Comparison of ENCODE assay signal across 7 mouse cellular contexts in the genomic region with DNA sequence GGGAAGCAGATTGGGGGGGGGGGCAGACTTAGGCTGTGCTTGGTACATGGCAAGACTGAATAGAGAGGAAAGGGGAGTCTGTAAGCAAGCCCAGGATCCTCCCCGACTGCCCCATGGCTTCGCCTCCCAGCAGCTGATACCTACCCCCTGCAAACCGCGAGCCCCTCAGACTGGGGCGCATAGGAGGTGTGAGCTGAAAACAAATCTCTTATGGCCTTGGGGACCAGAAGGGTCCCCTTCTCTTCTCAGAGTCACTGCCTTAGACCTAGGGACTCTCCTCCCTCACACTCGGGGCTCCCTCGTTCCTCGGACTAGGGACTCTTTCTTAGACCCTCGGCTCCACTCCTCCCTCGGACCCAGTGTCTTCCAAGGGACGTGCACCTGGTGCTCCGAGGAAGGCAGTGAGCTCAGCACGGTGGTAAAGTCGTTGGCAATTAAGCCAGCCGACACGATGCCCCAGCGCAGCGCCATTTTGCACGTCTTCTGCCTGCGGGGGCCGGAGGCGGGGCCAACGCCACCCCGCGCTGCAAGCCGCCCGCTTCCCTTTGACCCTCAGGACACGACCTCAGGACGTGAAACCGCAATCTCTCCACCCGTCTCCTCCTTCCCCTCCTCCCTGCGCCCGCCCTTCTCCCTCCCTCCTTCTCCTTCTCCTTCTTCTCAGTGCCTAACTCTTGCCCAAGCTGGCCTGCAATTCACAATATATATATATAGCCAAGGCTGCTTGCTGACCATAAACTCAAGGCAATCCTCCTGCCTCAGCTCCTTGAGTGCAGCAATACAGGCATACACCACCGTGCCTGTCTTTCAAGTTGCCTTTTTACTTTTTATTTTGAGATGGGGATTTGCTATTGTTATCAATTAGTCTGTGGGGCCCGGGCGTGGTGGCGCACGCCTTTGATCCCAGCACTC. TPM values are rescaled to one million over a fixed set of nuclear protein-coding genes. Genes with fewer than 3 reads are reported as not detected.
DNase-seq lines count a peak whose midpoint lies in the region; ATAC-seq lines count a peak whose summit lies in the region.

Gene Dhdh (minus strand): TSS at position 513 of the 912 bp plus-strand sequence.

- intact Hi-C loops in gastrocnemius, postnatal 36 days (cut with DNase I), result no loop called here

- H3K9ac ChIP-seq in midbrain, embryonic 15.5 days, result peak within 1 kb of the TSS; percentile 22

- H3K27ac ChIP-seq in midbrain, embryonic 15.5 days, result peak within 1 kb of the TSS; percentile 81

- H3K9me3 ChIP-seq in midbrain, embryonic 15.5 days, result no peaks in the 10 kb centered on the region

- peaks cover 5% of the 10 kb centered on the region; the same call in 1 of the 2 replicates for H3K36me3 ChIP-seq in midbrain, embryonic 15.5 days (replicated peaks)

- ATAC-seq in inflammation-experienced regulatory T-cells, adult 6 months, result peak; percentile 46
- ATAC-seq in midbrain, embryonic 15.5 days (replicated peaks), result peak; percentile 68

- 7% methylated on average over 37 of the region's 38 CpGs for WGBS in midbrain, embryonic 15.5 days

- H3K27me3 ChIP-seq in midbrain, embryonic 15.5 days (replicated peaks), result no peaks in the 10 kb centered on the region

- peak within 1 kb of the TSS; percentile 56 for H3K4me2 ChIP-seq in midbrain, embryonic 15.5 days

- H3K4me1 ChIP-seq in midbrain, embryonic 15.5 days, result peaks cover 17% of the 10 kb centered on the region; the same call in 1 of the 2 replicates

- peak within 1 kb of the TSS; percentile 32 for H3K4me3 ChIP-seq in midbrain, embryonic 15.5 days

- peak; percentile 90 for DNase-seq in adrenal gland, adult 2 months
- peak; percentile 64 to 68 for DNase-seq in cerebellum, postnatal 36 days
- DNase-seq in gastrocnemius, postnatal 36 days, result peak; percentile 60 to 67
- peak; percentile 74 for DNase-seq in liver
- DNase-seq in spleen, postnatal 10 days (ENCODE audit: low spot score in 2 of 2), result peak; percentile 49 to 71

RNA-seq across cellular contexts. Expression of gene Dhdh, which starts in this region (rescaled TPM):
- 10 to 100 TPM; 55.4 to 71.1 TPM for total RNA-seq in adrenal gland, adult 2 months (2021)
- 17.6 and 21.4 TPM in 2 replicates for polyA plus RNA-seq in adrenal gland, adult 2 months (2012; rRNA removed)
- 10 to 100 TPM; 11.4 to 12.8 TPM for total RNA-seq in gastrocnemius, postnatal 36 days (2021)
- 1 to 10 TPM; 1.0 to 1.1 (median 1.1) TPM for polyA plus RNA-seq in inflammation-experienced regulatory T-cells, adult 6 months (2017; shearing (Covaris generic))
- polyA plus RNA-seq in midbrain, embryonic 15.5 days (2015; fragmentation: Nextera tagmentation; extraction: Ambion mirVana), result 4.0 and 4.1 TPM in 2 replicates

Comparison
In these comparisons a context has a peak if more than half of its experiments do, and no peak if none do; other contexts are left out.
1. Peak in every context shown above with its lines: DNase-seq, ATAC-seq, H3K4me3 ChIP-seq and H3K27ac ChIP-seq.
2. RNA of gene Dhdh (total RNA-seq): 55.4 to 71.1 TPM in adrenal gland, adult 2 months; 11.4 to 12.8 TPM in gastrocnemius, postnatal 36 days; every median in the first group is over 4 times any median in the second.